Mouse (Mus musculus) liver, embryonic 11.5 days (tissue): ENCODE data around the gene Rbm26. TPM values are rescaled to one million over a fixed set of nuclear protein-coding genes. Genes with fewer than 3 reads are reported as not detected.

Experiments used
- polyA plus RNA-seq: library from polyadenylated mRNA; unstranded; fragments of >200 nt; fragmentation: Nextera tagmentation; extraction: Ambion mirVana; gene quantifications from 2 replicates; pipeline ENCODE4 v1.2.1, GENCODE M21; 2014

The Rbm26 gene
- polyA plus RNA-seq, 1 experiment from 2014 or later = 28.7 TPM

Other genes with a start within 250 kb of the Rbm26 start
- 35.3 and 38.4 TPM in 2 replicates for gene Ndfip2, start 81.2 kb upstream of the Rbm26 start, polyA plus RNA-seq